Mouse (Mus musculus) small intestine, adult 2 months (tissue): ENCODE data around the gene Npw.

Source experiments
- CTCF ChIP-seq: fragments of 200-500 bp; IDR thresholded peaks from 2 replicates; pipeline ENCODE4 v1.5.1; 2012; ENCODE audit warnings: low read depth, mild to moderate bottlenecking, control low read depth, inconsistent platforms, low read length, moderate library complexity, mixed read lengths; ENCODE audit not compliant: insufficient replicate concordance, insufficient read length; ENCODE audit errors: extremely low read depth
- POLR2A ChIP-seq: fragments of 200-500 bp; IDR thresholded peaks from 2 replicates; pipeline ENCODE4 v1.6.1; 2012; ENCODE audit warnings: low read depth, mild to moderate bottlenecking, control low read depth, inconsistent platforms, low read length, moderate library complexity

GRCm38 (mm10) chr17:24642791-24643343 lies 15.4 kb downstream of the Npw start:
- TF ChIP-seq POLR2A (no peak), CTCF (no peak)
